Mouse (Mus musculus) ES-Bruce4 (cell line): ENCODE measurements around the gene Gm20661. TPM values are rescaled to one million over a fixed set of nuclear protein-coding genes. Genes with fewer than 3 reads are reported as not detected.

Experiments
- H3K27ac ChIP-seq: 2 replicates; pipeline ENCODE4 v1.5.1; 2012; ENCODE audit warnings: low read length, inconsistent platforms; ENCODE audit not compliant: insufficient read depth
- H3K27me3 ChIP-seq: 2 replicates; pipeline ENCODE4 v1.6.1; 2012; ENCODE audit warnings: mild to moderate bottlenecking, low read length, inconsistent platforms; ENCODE audit not compliant: control insufficient read depth, poor library complexity, insufficient read depth, severe bottlenecking
- H3K36me3 ChIP-seq: 2 replicates; pipeline ENCODE4 v1.6.1; 2012; ENCODE audit warnings: inconsistent platforms, mild to moderate bottlenecking, low read length, moderate library complexity; ENCODE audit not compliant: control insufficient read depth, poor library complexity, insufficient read depth, severe bottlenecking
- H3K4me1 ChIP-seq: one replicate; pipeline ENCODE4 v1.8.1; 2011; ENCODE audit warnings: low read length; ENCODE audit not compliant: control insufficient read depth, insufficient read depth
- H3K4me3 ChIP-seq: 2 replicates; pipeline ENCODE4 v1.5.1; 2011; ENCODE audit warnings: low read depth, mild to moderate bottlenecking, low read length
- H3K9ac ChIP-seq: 2 replicates; pipeline ENCODE4 v1.6.1; 2012; ENCODE audit warnings: low read depth, mild to moderate bottlenecking, inconsistent platforms; ENCODE audit not compliant: poor library complexity, severe bottlenecking
- H3K9me3 ChIP-seq: replicated peaks from 2 replicates; pipeline ENCODE4 v1.6.1; 2012; ENCODE audit warnings: mild to moderate bottlenecking, low read length, inconsistent platforms; ENCODE audit not compliant: control insufficient read depth, poor library complexity, insufficient read depth, severe bottlenecking
- CTCF ChIP-seq: IDR thresholded peaks from one replicate; pipeline ENCODE4 v1.8.1; 2011; ENCODE audit warnings: low read depth, low read length
- EP300 ChIP-seq: IDR thresholded peaks from 2 replicates; pipeline ENCODE4 v1.6.1; 2011; ENCODE audit warnings: low read depth, low read length; ENCODE audit not compliant: insufficient read depth
- POLR2A ChIP-seq: IDR thresholded peaks from one replicate; pipeline ENCODE4 v1.8.1; 2011; ENCODE audit warnings: low read length; ENCODE audit not compliant: insufficient read depth
- polyA plus RNA-seq: library from polyadenylated mRNA; stranded (reverse); fragments of >200 nt; gene quantifications from 2 replicates; pipeline ENCODE4 v1.2.4, GENCODE M21; 2011; ENCODE audit warnings: low read depth; ENCODE audit not compliant: missing spikeins, insufficient read depth, insufficient read length

Gm20661 gene
- polyA plus RNA-seq, 1 experiment: not detected

DNA sequence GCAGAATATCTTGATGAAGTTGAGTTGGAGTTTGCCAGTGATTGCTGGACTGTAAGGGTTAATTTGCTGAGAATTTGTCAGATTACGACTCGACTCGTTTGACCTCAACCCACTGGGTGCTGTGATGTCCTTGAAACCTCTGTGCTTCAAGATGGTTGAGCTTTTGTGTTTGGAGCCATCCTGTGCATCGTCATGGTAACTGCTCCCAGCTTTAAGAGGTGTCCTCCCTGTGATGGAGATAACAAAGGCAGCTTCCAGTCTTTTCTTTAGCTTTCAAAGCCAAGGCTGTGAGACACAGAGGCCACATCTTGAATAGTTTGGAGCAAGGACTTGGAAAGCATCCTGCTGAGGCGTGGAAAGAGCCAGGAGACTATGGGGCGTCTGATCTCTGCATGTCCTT lies 25.7 kb upstream of the Gm20661 start:
- Histone ChIP-seq H3K9me3 (no peaks in the 10 kb centered on the region), H3K4me3 (no peak overlapping the region), H3K27me3 (no peaks in the 10 kb centered on the region), H3K27ac (no peak overlapping the region), H3K4me1 (peaks cover 2% of the 10 kb centered on the region), H3K9ac (no peak overlapping the region), H3K36me3 (no peaks in the 10 kb centered on the region)
- no peak for TF ChIP-seq EP300
- no peak for TF ChIP-seq POLR2A
- no peak for TF ChIP-seq CTCF

DNA sequence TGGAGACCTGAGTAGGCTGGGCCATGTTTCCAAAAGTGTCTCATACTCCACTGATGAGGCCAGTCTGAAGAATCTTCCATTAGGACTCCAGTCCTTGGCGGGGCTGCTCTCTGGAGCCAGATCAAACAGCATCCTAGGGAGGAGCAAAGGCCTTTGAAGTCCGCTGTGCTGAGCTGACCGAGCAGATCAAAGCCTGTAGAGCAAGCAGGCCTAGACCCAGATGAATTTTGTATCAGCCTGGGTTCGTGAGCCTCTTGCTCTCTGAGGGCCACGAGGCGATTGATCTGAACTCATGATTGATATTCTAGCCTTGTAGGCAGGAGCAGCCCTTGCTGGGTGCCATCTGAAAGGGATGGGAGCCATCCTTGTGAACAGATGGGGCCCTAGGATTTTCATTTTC lies 23.0 kb upstream of the Gm20661 start:
- no peaks in the 10 kb centered on the region for H3K27me3 ChIP-seq
- peaks cover 5% of the 10 kb centered on the region for H3K4me1 ChIP-seq
- no peak overlapping the region for H3K27ac ChIP-seq
- no peak overlapping the region for H3K9ac ChIP-seq
- no peak for TF ChIP-seq EP300
- TF ChIP-seq CTCF: no peak
- TF ChIP-seq POLR2A: no peak
- H3K36me3 ChIP-seq: no peaks in the 10 kb centered on the region
- no peak overlapping the region for H3K4me3 ChIP-seq
- H3K9me3 ChIP-seq: no peaks in the 10 kb centered on the region

GRCm38 (mm10) chr9:107960928-107961327 lies 21.9 kb upstream of the Gm20661 start:
- Histone ChIP-seq H3K9me3 (no peaks in the 10 kb centered on the region), H3K36me3 (no peaks in the 10 kb centered on the region), H3K9ac (no peak overlapping the region), H3K4me3 (no peak overlapping the region), H3K27me3 (no peaks in the 10 kb centered on the region), H3K4me1 (peaks cover 5% of the 10 kb centered on the region), H3K27ac (no peak overlapping the region)
- TF ChIP-seq POLR2A: no peak
- no peak for TF ChIP-seq CTCF
- no peak for TF ChIP-seq EP300

DNA sequence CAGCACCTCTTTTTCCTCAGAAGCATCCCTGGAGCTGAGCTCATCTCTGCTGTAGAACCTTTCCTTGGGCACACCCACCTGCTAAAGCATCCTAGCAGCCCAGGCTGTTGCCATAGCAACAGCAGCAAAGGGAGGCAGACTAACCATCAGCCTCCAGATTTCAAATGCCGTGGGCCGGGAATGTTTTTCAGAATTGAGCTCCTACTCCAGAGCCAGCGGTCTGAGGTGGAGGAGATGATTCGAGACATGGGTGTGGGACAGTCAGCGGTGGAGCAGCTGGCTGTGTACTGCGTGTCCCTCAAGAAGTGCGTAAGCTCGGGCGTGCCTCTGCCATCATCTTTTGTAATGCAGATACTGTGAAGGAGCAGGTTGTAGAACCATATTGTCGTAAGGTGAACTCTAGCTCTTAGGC lies 21.5 kb upstream of the Gm20661 start:
- no peak overlapping the region for H3K27ac ChIP-seq
- no peak overlapping the region for H3K4me3 ChIP-seq
- H3K4me1 ChIP-seq: peaks cover 5% of the 10 kb centered on the region
- H3K27me3 ChIP-seq: no peaks in the 10 kb centered on the region
- no peak overlapping the region for H3K9ac ChIP-seq
- H3K9me3 ChIP-seq: no peaks in the 10 kb centered on the region
- TF ChIP-seq POLR2A: no peak
- TF ChIP-seq CTCF: no peak
- peak; percentile 67 for TF ChIP-seq EP300
- H3K36me3 ChIP-seq: no peaks in the 10 kb centered on the region

DNA sequence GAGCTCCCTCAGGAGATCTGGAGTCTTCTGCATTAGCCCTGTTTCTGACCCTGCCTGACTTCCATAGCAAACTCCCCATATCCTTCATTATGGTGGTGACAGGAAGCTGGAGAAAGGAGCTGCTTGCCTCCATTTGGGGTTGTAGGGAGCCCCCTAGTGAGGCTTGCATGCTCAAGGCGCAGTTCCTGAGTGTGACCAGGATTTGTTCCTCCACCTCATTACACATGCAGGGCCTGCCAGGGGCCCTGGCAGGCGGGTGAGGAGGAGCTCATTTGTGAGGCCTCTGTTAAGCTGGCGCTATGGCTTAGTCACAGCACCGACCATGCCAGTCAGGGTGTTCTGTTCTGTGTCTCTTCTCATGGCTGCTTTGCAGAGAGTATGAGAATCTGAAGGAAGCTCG lies 21.0 kb upstream of the Gm20661 start:
- H3K36me3 ChIP-seq: no peaks in the 10 kb centered on the region
- H3K4me3 ChIP-seq: no peak overlapping the region
- no peaks in the 10 kb centered on the region for H3K9me3 ChIP-seq
- TF ChIP-seq CTCF (peak; percentile 52), EP300 (no peak)
- H3K4me1 ChIP-seq: peaks cover 5% of the 10 kb centered on the region
- no peaks in the 10 kb centered on the region for H3K27me3 ChIP-seq
- H3K9ac ChIP-seq: no peak overlapping the region
- H3K27ac ChIP-seq: peak overlapping the region; percentile 14; the same call in 1 of the 2 replicates

- Histone ChIP-seq H3K36me3 (no peaks in the 10 kb centered on the region), H3K9me3 (no peaks in the 10 kb centered on the region), H3K9ac (no peak overlapping the region), H3K4me3 (no peak overlapping the region), H3K27me3 (no peaks in the 10 kb centered on the region), H3K27ac (no peak overlapping the region), H3K4me1 (peaks cover 5% of the 10 kb centered on the region)
- TF ChIP-seq POLR2A (no peak), EP300 (no peak), CTCF (no peak)
These were observed 19.9 kb upstream of the Gm20661 start for GRCm38 (mm10) chr9:107962916-107963315.
